Mouse (Mus musculus) erythroblast, embryonic 14.5 days (primary cell): ENCODE results near the gene Ankrd11. TPM values are rescaled to one million over a fixed set of nuclear protein-coding genes. Genes with fewer than 3 reads are reported as not detected.
"Not testable (repeated sequence)": the region's sequence is repeated elsewhere in the genome, so short reads cannot be mapped to it uniquely, and the experiment has no call there.

Source experiments
- H3K27me3 ChIP-seq: 2 replicates; pipeline ENCODE4 v1.6.1; 2012; ENCODE audit warnings: inconsistent platforms; ENCODE audit not compliant: control insufficient read depth
- H3K36me3 ChIP-seq: 2 replicates; pipeline ENCODE4 v1.6.1; 2012; ENCODE audit warnings: mild to moderate bottlenecking, inconsistent platforms; ENCODE audit not compliant: control insufficient read depth
- H3K4me1 ChIP-seq: 2 replicates; pipeline ENCODE4 v1.6.1; 2012; ENCODE audit warnings: inconsistent platforms; ENCODE audit not compliant: control insufficient read depth
- H3K4me3 ChIP-seq: replicated peaks from 2 replicates; pipeline ENCODE3; 2012; ENCODE audit warnings: moderate library complexity, mild to moderate bottlenecking, inconsistent platforms
- H3K9me3 ChIP-seq: 2 replicates; pipeline ENCODE4 v1.6.1; 2012; ENCODE audit warnings: low read length, inconsistent platforms, mixed read lengths; ENCODE audit not compliant: control insufficient read depth
- GATA1 ChIP-seq: IDR thresholded peaks from 2 replicates; pipeline ENCODE4 v1.6.1; 2012; ENCODE audit warnings: low read length, inconsistent platforms, mixed read lengths
- TAL1 ChIP-seq: IDR thresholded peaks from 3 replicates; pipeline ENCODE4 v1.6.1; 2012; ENCODE audit warnings: low read length, inconsistent platforms, mixed read lengths
- polyA plus RNA-seq: library from polyadenylated mRNA; stranded (reverse); fragments of >175 nt; gene quantifications from 2 replicates; pipeline ENCODE4 v1.2.3, GENCODE M21; 2012

Gene Ankrd11
- polyA plus RNA-seq, 1 experiment = 6.3 TPM

GRCm38 (mm10) chr8:123064072-123064471 is 22.0 kb upstream of the Ankrd11 start:
- Histone ChIP-seq H3K9me3 (0 out of 2 replicates have a peak, but pooled peaks cover 2% of the 10 kb centered on the region), H3K4me3 (peak overlapping the region; percentile 100), H3K36me3 (peaks cover 29% of the 10 kb centered on the region), H3K27me3 (no peaks in the 10 kb centered on the region), H3K4me1 (peaks cover 44% of the 10 kb centered on the region)
- TF ChIP-seq GATA1 (no peak), TAL1 (no peak)

GRCm38 (mm10) chr8:123062721-123063120 is 20.6 kb upstream of the Ankrd11 start, which contains the start of gene Spg7:
Gene Spg7 (plus strand): TSS chr8:123062942.
- Histone ChIP-seq H3K4me3 (no peak within 1 kb of the TSS), H3K36me3 (peaks cover 18% of the 10 kb centered on the region)

GRCm38 (mm10) chr8:123051458-123051857 is 9.4 kb upstream of the Ankrd11 start:
- peaks cover 8% of the 10 kb centered on the region for H3K36me3 ChIP-seq
- peaks cover 2% of the 10 kb centered on the region; the same call in 1 of the 2 replicates for H3K4me1 ChIP-seq
- H3K27me3 ChIP-seq = no peaks in the 10 kb centered on the region
- TF ChIP-seq GATA1 (no peak), TAL1 (no peak)
- no peak overlapping the region for H3K4me3 ChIP-seq
- H3K9me3 ChIP-seq = no peaks in the 10 kb centered on the region

More at GRCm38 (mm10) chr8:123062721-123063120, 20.6 kb upstream of the Ankrd11 start, which contains the start of gene Spg7:
- no peak for TF ChIP-seq GATA1
- no peak for TF ChIP-seq TAL1
- Histone ChIP-seq H3K27me3 (no peaks in the 10 kb centered on the region), H3K9me3 (0 out of 2 replicates have a peak, but pooled peaks cover 2% of the 10 kb centered on the region), H3K4me1 (peaks cover 40% of the 10 kb centered on the region)

- no peaks in the 10 kb centered on the region for H3K27me3 ChIP-seq
- no peak overlapping the region for H3K4me3 ChIP-seq
- H3K4me1 ChIP-seq = peaks cover 20% of the 10 kb centered on the region
- TF ChIP-seq TAL1 (no peak), GATA1 (no peak)
- H3K9me3 ChIP-seq = no peaks in the 10 kb centered on the region
- peaks cover 31% of the 10 kb centered on the region for H3K36me3 ChIP-seq
These were observed 6.3 kb upstream of the Ankrd11 start for GRCm38 (mm10) chr8:123048402-123048801.

- Histone ChIP-seq H3K36me3 (peaks cover 31% of the 10 kb centered on the region), H3K27me3 (no peaks in the 10 kb centered on the region), H3K9me3 (no peaks in the 10 kb centered on the region), H3K4me1 (peaks cover 24% of the 10 kb centered on the region), H3K4me3 (no peak overlapping the region)
- TF ChIP-seq TAL1 = no peak
- TF ChIP-seq GATA1 = no peak
These were observed 5.8 kb upstream of the Ankrd11 start for GRCm38 (mm10) chr8:123047827-123048226.

GRCm38 (mm10) chr8:123046706-123047105 is 4.6 kb upstream of the Ankrd11 start:
- Histone ChIP-seq H3K9me3 (no peaks in the 10 kb centered on the region), H3K4me1 (peaks cover 24% of the 10 kb centered on the region), H3K36me3 (peaks cover 31% of the 10 kb centered on the region), H3K27me3 (no peaks in the 10 kb centered on the region), H3K4me3 (no peak overlapping the region)
- TF ChIP-seq TAL1 (no peak), GATA1 (no peak)

- Histone ChIP-seq H3K36me3 (peaks cover 31% of the 10 kb centered on the region), H3K4me1 (peaks cover 36% of the 10 kb centered on the region)
- H3K4me3 ChIP-seq, H3K9me3 ChIP-seq, H3K27me3 ChIP-seq: not testable (repeated sequence)
These were observed 2.8 kb upstream of the Ankrd11 start for GRCm38 (mm10) chr8:123044743-123045425.

GRCm38 (mm10) chr8:123043941-123044340 is 1.9 kb upstream of the Ankrd11 start:
- no peaks in the 10 kb centered on the region for H3K9me3 ChIP-seq
- H3K36me3 ChIP-seq = peaks cover 34% of the 10 kb centered on the region
- H3K4me3 ChIP-seq = peak overlapping the region; percentile 98
- H3K4me1 ChIP-seq = peaks cover 45% of the 10 kb centered on the region
- TF ChIP-seq TAL1 (no peak), GATA1 (no peak)
- no peaks in the 10 kb centered on the region for H3K27me3 ChIP-seq

GRCm38 (mm10) chr8:123042974-123043625 is 1.0 kb upstream of the Ankrd11 start:
- H3K9me3 ChIP-seq = no peaks in the 10 kb centered on the region
- peaks cover 34% of the 10 kb centered on the region for H3K36me3 ChIP-seq
- peak overlapping the region; percentile 98 for H3K4me3 ChIP-seq
- no peaks in the 10 kb centered on the region for H3K27me3 ChIP-seq
- TF ChIP-seq TAL1 = no peak
- no peak for TF ChIP-seq GATA1
- peaks cover 49% of the 10 kb centered on the region for H3K4me1 ChIP-seq
